Mouse (Mus musculus): ENCODE measurements at regions not wholly inside any gene's neighbourhood (a gene's known extent, or its start where the extent isn't known, plus 50 kb on each side); places are given as distances from the start of the nearest gene placed in this dataset.

GRCm38 (mm10) chr10:19177895-19178294 lies 162.4 kb upstream of the Tnfaip3 start:
- WGBS, result 82% methylated on average over 5 of the region's 5 CpGs
- H3K27me3 ChIP-seq (ENCODE audit: control insufficient read depth, insufficient read depth, low read depth, low read length), result no peaks in the 10 kb centered on the region

GRCm38 (mm10) chr10:19177414-19177813 lies 162.0 kb upstream of the Tnfaip3 start:
- WGBS, result 46% methylated on average over 2 of the region's 2 CpGs
- peak; percentile 60; the same call in 1 of the 2 replicates for ATAC-seq (ENCODE audit: low read depth)
- no peak overlapping the region for H3K27ac ChIP-seq (ENCODE audit: low read length)
- H3K4me2 ChIP-seq (ENCODE audit: low read depth, low read length), result no peak overlapping the region
- no peaks in the 10 kb centered on the region for H3K36me3 ChIP-seq (ENCODE audit: control insufficient read depth, insufficient read depth, low read length)
- H3K27me3 ChIP-seq (ENCODE audit: control insufficient read depth, insufficient read depth, low read depth, low read length), result no peaks in the 10 kb centered on the region
- H3K4me1 ChIP-seq (replicated peaks; ENCODE audit: control insufficient read depth, insufficient read depth, low read length), result no peaks in the 10 kb centered on the region
- no peak overlapping the region for H3K9ac ChIP-seq (ENCODE audit: low read length)
- H3K9me3 ChIP-seq (ENCODE audit: control insufficient read depth, low read length), result peaks cover 6% of the 10 kb centered on the region
- H3K4me3 ChIP-seq (ENCODE audit: low read length), result no peak overlapping the region

More at GRCm38 (mm10) chr10:19177895-19178294, 162.4 kb upstream of the Tnfaip3 start:
- no peak overlapping the region for H3K4me2 ChIP-seq (ENCODE audit: low read depth, low read length)
- no peaks in the 10 kb centered on the region for H3K36me3 ChIP-seq (ENCODE audit: control insufficient read depth, insufficient read depth, low read length)
- ATAC-seq (ENCODE audit: low read depth), result no peak
- H3K4me3 ChIP-seq (ENCODE audit: low read length), result no peak overlapping the region
- H3K9me3 ChIP-seq (ENCODE audit: control insufficient read depth, low read length), result peaks cover 6% of the 10 kb centered on the region
- H3K27ac ChIP-seq (ENCODE audit: low read length), result no peak overlapping the region
- H3K4me1 ChIP-seq (replicated peaks; ENCODE audit: control insufficient read depth, insufficient read depth, low read length), result no peaks in the 10 kb centered on the region
- H3K9ac ChIP-seq (ENCODE audit: low read length), result no peak overlapping the region

DNA sequence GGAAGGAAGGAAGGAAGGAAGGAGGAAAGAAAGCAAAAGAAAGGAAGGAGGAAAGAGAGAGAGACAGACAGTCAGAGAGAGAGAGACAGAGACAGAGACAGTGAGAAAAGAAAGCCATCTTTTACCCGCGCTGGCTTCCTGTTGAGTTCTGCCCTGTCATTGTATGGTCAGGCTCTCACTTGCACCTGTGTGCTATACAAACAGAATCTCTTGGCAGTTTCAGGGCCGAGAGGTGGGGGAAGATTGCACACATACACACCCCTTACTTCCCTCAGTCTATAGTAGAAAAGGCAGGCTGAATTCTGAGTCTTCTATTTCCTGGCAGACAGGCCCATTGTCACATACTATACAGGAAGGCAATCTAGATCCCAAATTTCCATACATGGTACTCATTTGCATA lies 160.8 kb upstream of the Tnfaip3 start:
- Histone ChIP-seq H3K36me3 (ENCODE audit: control insufficient read depth, insufficient read depth, low read length) (no peaks in the 10 kb centered on the region), H3K4me1 (replicated peaks; ENCODE audit: control insufficient read depth, insufficient read depth, low read length) (no peaks in the 10 kb centered on the region), H3K4me2 (ENCODE audit: low read depth, low read length) (no peak overlapping the region), H3K4me3 (ENCODE audit: low read length) (no peak overlapping the region), H3K9me3 (ENCODE audit: control insufficient read depth, low read length) (peaks cover 6% of the 10 kb centered on the region), H3K27ac (ENCODE audit: low read length) (no peak overlapping the region), H3K27me3 (ENCODE audit: control insufficient read depth, insufficient read depth, low read depth, low read length) (no peaks in the 10 kb centered on the region), H3K9ac (ENCODE audit: low read length) (no peak overlapping the region)
- WGBS, result 61% methylated on average over 3 of the region's 3 CpGs
- no peak for ATAC-seq (ENCODE audit: low read depth)

- H3K4me1 ChIP-seq (replicated peaks; ENCODE audit: control insufficient read depth, insufficient read depth, low read length), result peaks cover 11% of the 10 kb centered on the region
- H3K36me3 ChIP-seq (ENCODE audit: control insufficient read depth, insufficient read depth, low read length), result no peaks in the 10 kb centered on the region
- no peak for ATAC-seq (ENCODE audit: low read depth)
- no peaks in the 10 kb centered on the region for H3K27me3 ChIP-seq (ENCODE audit: control insufficient read depth, insufficient read depth, low read depth, low read length)
- H3K9ac ChIP-seq (ENCODE audit: low read length), result no peak overlapping the region
- H3K4me2 ChIP-seq (ENCODE audit: low read depth, low read length), result no peak overlapping the region
- WGBS, result 64% methylated on average over 3 of the region's 3 CpGs
- H3K9me3 ChIP-seq (ENCODE audit: control insufficient read depth, low read length), result peaks cover 6% of the 10 kb centered on the region
- H3K4me3 ChIP-seq (ENCODE audit: low read length), result no peak overlapping the region
- no peak overlapping the region for H3K27ac ChIP-seq (ENCODE audit: low read length)
Observed at GRCm38 (mm10) chr10:19171834-19172233, 156.4 kb upstream of the Tnfaip3 start.

DNA sequence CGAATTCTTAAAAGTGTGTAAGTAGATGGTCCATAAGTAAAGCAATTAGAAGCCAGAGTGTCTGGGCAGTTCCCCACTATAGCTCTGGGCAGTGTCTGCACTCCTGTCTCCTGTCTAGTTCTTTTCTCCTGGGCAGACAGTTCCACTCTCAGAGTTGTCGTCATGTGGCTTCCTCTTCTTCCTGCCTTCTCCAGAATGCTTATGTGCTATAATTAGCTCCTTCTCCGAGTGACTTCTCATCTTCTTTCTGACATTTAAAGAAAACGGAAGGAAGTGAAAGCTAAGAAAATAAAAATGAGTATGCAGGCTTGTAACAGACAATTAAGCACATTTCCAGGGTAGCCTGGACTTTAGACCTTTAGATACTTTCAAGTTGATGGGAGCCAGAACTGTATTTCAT lies 155.1 kb upstream of the Tnfaip3 start:
- H3K4me2 ChIP-seq (ENCODE audit: low read depth, low read length), result no peak overlapping the region
- no peak overlapping the region for H3K9ac ChIP-seq (ENCODE audit: low read length)
- WGBS, result 33% methylated on average over 4 of the region's 4 CpGs
- H3K4me1 ChIP-seq (replicated peaks; ENCODE audit: control insufficient read depth, insufficient read depth, low read length), result peaks cover 11% of the 10 kb centered on the region
- peak overlapping the region; percentile 22; the same call in 1 of the 2 replicates for H3K27ac ChIP-seq (ENCODE audit: low read length)
- H3K9me3 ChIP-seq (ENCODE audit: control insufficient read depth, low read length), result peaks cover 5% of the 10 kb centered on the region
- no peaks in the 10 kb centered on the region for H3K27me3 ChIP-seq (ENCODE audit: control insufficient read depth, insufficient read depth, low read depth, low read length)
- no peaks in the 10 kb centered on the region for H3K36me3 ChIP-seq (ENCODE audit: control insufficient read depth, insufficient read depth, low read length)
- no peak for ATAC-seq (ENCODE audit: low read depth)
- no peak overlapping the region for H3K4me3 ChIP-seq (ENCODE audit: low read length)

- no peaks in the 10 kb centered on the region for H3K36me3 ChIP-seq (ENCODE audit: control insufficient read depth, insufficient read depth, low read length)
- no peak overlapping the region for H3K27ac ChIP-seq (ENCODE audit: low read length)
- no peak overlapping the region for H3K4me3 ChIP-seq (ENCODE audit: low read length)
- no peak for ATAC-seq (ENCODE audit: low read depth)
- no peaks in the 10 kb centered on the region for H3K27me3 ChIP-seq (ENCODE audit: control insufficient read depth, insufficient read depth, low read depth, low read length)
- no peak overlapping the region for H3K4me2 ChIP-seq (ENCODE audit: low read depth, low read length)
- H3K4me1 ChIP-seq (replicated peaks; ENCODE audit: control insufficient read depth, insufficient read depth, low read length), result peaks cover 11% of the 10 kb centered on the region
- H3K9ac ChIP-seq (ENCODE audit: low read length), result no peak overlapping the region
- H3K9me3 ChIP-seq (ENCODE audit: control insufficient read depth, low read length), result no peaks in the 10 kb centered on the region; the same call in 1 of the 2 replicates
- WGBS, result 82% methylated on average over 2 of the region's 2 CpGs
Observed at GRCm38 (mm10) chr10:19169272-19169671, 153.8 kb upstream of the Tnfaip3 start.

DNA sequence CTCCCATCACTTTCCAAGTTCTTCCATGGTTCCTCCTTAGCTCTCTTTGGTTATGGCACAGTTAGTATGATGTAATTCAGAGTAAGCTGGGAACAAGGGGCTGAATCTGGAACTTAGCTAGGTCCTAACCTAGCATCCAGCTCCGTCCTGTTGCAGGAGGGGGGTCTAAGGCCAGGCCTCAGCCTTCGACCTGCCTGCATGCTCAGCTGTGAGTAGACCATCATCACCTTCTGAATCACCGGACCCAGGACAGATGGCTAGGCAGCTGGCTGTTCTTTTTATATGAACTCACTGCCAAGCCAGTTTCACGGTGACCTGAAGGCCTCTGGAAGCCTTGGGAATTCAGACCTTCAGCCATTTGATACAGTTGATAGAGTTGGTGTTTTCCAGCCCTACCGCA lies 152.9 kb upstream of the Tnfaip3 start:
- Histone ChIP-seq H3K27me3 (ENCODE audit: control insufficient read depth, insufficient read depth, low read depth, low read length) (no peaks in the 10 kb centered on the region), H3K4me1 (replicated peaks; ENCODE audit: control insufficient read depth, insufficient read depth, low read length) (peaks cover 11% of the 10 kb centered on the region), H3K4me2 (ENCODE audit: low read depth, low read length) (no peak overlapping the region), H3K9me3 (ENCODE audit: control insufficient read depth, low read length) (no peaks in the 10 kb centered on the region), H3K27ac (ENCODE audit: low read length) (no peak overlapping the region), H3K4me3 (ENCODE audit: low read length) (no peak overlapping the region), H3K36me3 (ENCODE audit: control insufficient read depth, insufficient read depth, low read length) (no peaks in the 10 kb centered on the region), H3K9ac (ENCODE audit: low read length) (no peak overlapping the region)
- ATAC-seq (ENCODE audit: low read depth), result no peak
- 82% methylated on average over 5 of the region's 5 CpGs for WGBS

DNA sequence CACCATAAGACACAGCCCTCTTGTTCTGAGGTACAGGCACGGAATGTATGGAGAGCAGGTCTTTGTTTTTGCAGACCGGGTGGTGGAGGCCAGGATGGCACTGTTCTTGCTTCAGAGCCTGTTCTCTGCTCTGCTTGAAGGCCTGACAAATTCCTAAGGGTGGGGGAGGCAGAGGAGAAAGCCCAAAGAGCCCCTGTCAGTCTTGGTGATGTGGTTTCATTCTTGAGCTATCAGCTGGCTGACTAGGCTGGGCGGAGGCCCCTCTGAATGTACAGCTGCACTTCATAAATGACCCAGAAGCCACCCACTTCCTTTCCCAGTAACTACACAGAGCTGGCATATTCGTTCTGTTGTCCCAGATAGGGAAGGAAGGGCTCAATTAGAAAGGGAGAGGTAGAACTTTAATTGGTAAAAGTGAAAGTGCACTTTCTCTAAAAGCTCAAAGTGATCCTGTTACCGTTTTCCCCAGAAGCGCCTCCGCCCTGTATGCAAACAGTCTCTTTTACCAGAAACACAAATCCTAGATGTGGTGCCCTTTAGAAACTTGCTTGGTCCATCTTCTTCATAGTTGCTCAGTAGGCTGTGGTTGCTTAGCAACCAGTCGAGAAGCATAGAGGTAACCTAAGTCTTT lies 152.3 kb upstream of the Tnfaip3 start:
- peak; percentile 93 for ATAC-seq (ENCODE audit: low read depth)
- no peaks in the 10 kb centered on the region for H3K9me3 ChIP-seq (ENCODE audit: control insufficient read depth, low read length)
- 23% methylated on average over 8 of the region's 8 CpGs for WGBS
- H3K4me3 ChIP-seq (ENCODE audit: low read length), result no peak overlapping the region
- H3K36me3 ChIP-seq (ENCODE audit: control insufficient read depth, insufficient read depth, low read length), result no peaks in the 10 kb centered on the region
- peak overlapping the region; percentile 37 for H3K4me2 ChIP-seq (ENCODE audit: low read depth, low read length)
- H3K9ac ChIP-seq (ENCODE audit: low read length), result no peak overlapping the region
- H3K27me3 ChIP-seq (ENCODE audit: control insufficient read depth, insufficient read depth, low read depth, low read length), result no peaks in the 10 kb centered on the region
- H3K4me1 ChIP-seq (replicated peaks; ENCODE audit: control insufficient read depth, insufficient read depth, low read length), result peaks cover 11% of the 10 kb centered on the region
- H3K27ac ChIP-seq (ENCODE audit: low read length), result peak overlapping the region; percentile 55

GRCm38 (mm10) chr10:19167101-19167500 lies 151.6 kb upstream of the Tnfaip3 start:
- 72% methylated on average over 7 of the region's 7 CpGs for WGBS
- Histone ChIP-seq H3K9ac (ENCODE audit: low read length) (no peak overlapping the region), H3K4me3 (ENCODE audit: low read length) (no peak overlapping the region), H3K4me1 (replicated peaks; ENCODE audit: control insufficient read depth, insufficient read depth, low read length) (peaks cover 11% of the 10 kb centered on the region), H3K27me3 (ENCODE audit: control insufficient read depth, insufficient read depth, low read depth, low read length) (no peaks in the 10 kb centered on the region), H3K9me3 (ENCODE audit: control insufficient read depth, low read length) (no peaks in the 10 kb centered on the region), H3K36me3 (ENCODE audit: control insufficient read depth, insufficient read depth, low read length) (no peaks in the 10 kb centered on the region), H3K27ac (ENCODE audit: low read length) (peak overlapping the region; percentile 55), H3K4me2 (ENCODE audit: low read depth, low read length) (peak overlapping the region; percentile 37; the same call in 1 of the 2 replicates)
- ATAC-seq (ENCODE audit: low read depth), result no peak
